Mouse (Mus musculus) embryonic fibroblast, embryonic 13.5 days (primary cell): Measurements from ENCODE around the gene Sgtb.

ENCODE experiments used
- CTCF ChIP-seq: IDR thresholded peaks from 2 replicates; pipeline ENCODE4 v1.5.1; 2011; ENCODE audit warnings: mild to moderate bottlenecking, control low read depth, low read length, moderate library complexity, borderline replicate concordance; ENCODE audit not compliant: insufficient read depth
- POLR2A ChIP-seq: IDR thresholded peaks from 2 replicates; pipeline ENCODE4 v1.6.1; 2011; ENCODE audit warnings: low read depth, mild to moderate bottlenecking, control low read depth, low read length, moderate library complexity

DNA sequence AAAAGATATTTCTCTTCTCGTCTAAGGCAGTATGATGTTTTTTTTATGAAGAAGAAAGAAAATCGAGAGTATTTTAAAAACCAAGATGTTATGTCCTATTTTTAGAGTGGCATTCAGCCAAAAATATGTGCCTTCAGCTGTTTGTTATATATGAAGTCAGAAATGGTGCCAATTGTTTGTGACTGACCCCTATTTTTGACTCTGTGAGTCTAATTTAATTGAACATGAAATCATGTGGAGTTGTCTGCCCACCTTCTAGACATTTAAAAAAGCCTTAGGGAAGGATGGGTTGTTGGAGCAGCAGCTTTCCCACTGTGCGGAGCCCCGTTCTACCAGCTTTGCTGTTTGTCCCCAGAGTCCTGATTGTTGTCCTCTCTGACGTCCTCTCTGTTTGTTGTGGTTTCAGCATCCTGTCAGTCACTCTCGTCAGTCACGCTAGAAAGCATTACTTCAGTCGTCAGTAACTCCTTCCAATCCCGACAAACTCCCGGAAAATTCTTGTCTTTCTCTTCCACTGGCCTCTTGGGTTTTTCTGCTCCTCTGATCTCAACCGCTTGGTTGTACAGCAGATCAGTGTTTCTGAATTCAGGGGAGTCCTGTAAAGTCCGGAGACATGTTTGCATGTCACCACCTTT lies 2.8 kb downstream of the Sgtb start:
- TF ChIP-seq POLR2A (no peak), CTCF (no peak)
